Mouse (Mus musculus): ENCODE measurements at regions not wholly inside any gene's neighbourhood (a gene's known extent, or its start where the extent isn't known, plus 50 kb on each side); places are given as distances from the start of the nearest gene placed in this dataset.

DNA sequence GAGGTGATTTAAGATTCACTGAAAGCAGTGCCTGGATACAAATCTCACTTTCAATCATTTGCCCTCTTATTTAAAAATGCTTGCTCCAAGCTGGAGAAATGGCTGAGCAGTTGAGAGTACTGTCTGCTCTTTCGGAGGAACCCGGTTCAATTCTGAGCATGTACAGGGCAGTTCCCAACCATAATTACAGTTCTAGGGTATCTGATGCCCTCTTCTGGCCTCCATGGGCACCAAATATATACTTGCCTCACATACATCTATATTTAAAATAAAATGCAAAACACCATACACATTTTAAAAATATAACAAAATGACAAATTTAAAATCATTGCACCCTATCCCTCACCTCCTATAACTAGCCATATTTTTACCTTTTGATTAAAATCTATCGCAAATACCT lies 3421.5 kb upstream of the Lrrc6 start:
- TF ChIP-seq POLR2A (IDR thresholded peaks at IDR 0.05; ENCODE audit: borderline replicate concordance, insufficient read depth, low read length), result no peak
- TF ChIP-seq CTCF (IDR thresholded peaks at IDR 0.05; ENCODE audit: borderline replicate concordance, insufficient read depth, low read depth, low read length), result no peak
